Mouse (Mus musculus): ENCODE measurements around the gene Ppp1r26.
A peak's percentile ranks its signal among the peaks of the same experiment; 100 is the strongest.

DNA sequence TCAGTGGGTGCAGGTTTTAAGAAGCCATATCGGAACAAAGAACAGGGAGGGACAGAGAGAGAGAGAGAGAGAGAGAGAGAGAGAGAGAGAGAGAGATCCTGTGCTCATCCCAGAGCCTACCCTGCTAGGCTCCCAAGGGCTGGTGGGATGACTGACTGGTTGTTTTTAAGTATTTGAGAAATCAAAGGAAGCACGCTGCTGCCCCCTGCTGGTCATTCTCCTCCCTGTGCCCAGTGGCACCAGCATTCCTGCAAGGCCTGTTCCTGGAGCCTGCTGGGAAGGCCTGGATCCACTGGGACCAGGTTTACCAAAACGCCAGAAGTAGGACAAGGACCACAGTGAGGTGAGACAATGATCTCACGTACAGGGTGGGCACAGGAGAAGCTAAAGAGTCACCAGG lies 26.7 kb upstream of the Ppp1r26 start:
- TF ChIP-seq CTCF (IDR thresholded peaks at IDR 0.05; ENCODE audit: low read depth) (peak; percentile 92), EP300 (IDR thresholded peaks at IDR 0.05; ENCODE audit: low read depth) (no peak)
